ENCODE assay signal across 18 mouse cellular contexts in genomic region chr19:28916492-28916891, GRCm38 (mm10). TPM values are rescaled to one million over a fixed set of nuclear protein-coding genes. Genes with fewer than 3 reads are reported as not detected.
DNase-seq lines count a peak whose midpoint lies in the region; ATAC-seq and TF ChIP-seq lines count a peak whose summit lies in the region.
"Had no signal": no experiment of that assay in that cellular context is flagged by ENCODE, and none has a peak within 500 bp of the region (broad histone marks: within the 10 kb centered on the region; RNA-seq: fewer than 3 reads in every experiment).

No protein-coding gene starts in this region.

- WGBS in kidney, postnatal 0 days: 26% methylated on average over 4 of the region's 4 CpGs
- 54% methylated on average over 4 of the region's 4 CpGs for WGBS in midbrain, embryonic 13.5 days

- no peak overlapping the region for H3K9ac ChIP-seq in kidney, postnatal 0 days (ENCODE audit: low read depth, low read length)
- H3K9ac ChIP-seq in midbrain, embryonic 13.5 days (replicated peaks): no peak overlapping the region
- H3K9ac ChIP-seq: hindbrain, embryonic 14.5 days; midbrain, embryonic 15.5 days had no signal

- no peak overlapping the region for H3K4me2 ChIP-seq in kidney, postnatal 0 days (ENCODE audit: low read length)
- no peak overlapping the region for H3K4me2 ChIP-seq in midbrain, embryonic 13.5 days (replicated peaks)
- H3K4me2 ChIP-seq: hindbrain, embryonic 14.5 days; midbrain, embryonic 15.5 days had no signal

- no peaks in the 10 kb centered on the region for H3K36me3 ChIP-seq in kidney, postnatal 0 days (ENCODE audit: insufficient read depth, low read length)
- H3K36me3 ChIP-seq in midbrain, embryonic 13.5 days: no peaks in the 10 kb centered on the region
- H3K36me3 ChIP-seq: midbrain, embryonic 15.5 days had no signal

- 0 out of 2 replicates have a peak overlapping the region, but pooled peaks have one; percentile 18 for H3K27ac ChIP-seq in layer of hippocampus, adult 2 months
- 0 out of 2 replicates have a peak overlapping the region, but pooled peaks have one; percentile 60 for H3K27ac ChIP-seq in kidney, postnatal 0 days
- no peak overlapping the region for H3K27ac ChIP-seq in midbrain, embryonic 13.5 days
- H3K27ac ChIP-seq: hindbrain, embryonic 14.5 days; midbrain, embryonic 15.5 days had no signal

- no peaks in the 10 kb centered on the region for H3K9me3 ChIP-seq in kidney, postnatal 0 days (replicated peaks; ENCODE audit: low read length)
- no peaks in the 10 kb centered on the region for H3K9me3 ChIP-seq in midbrain, embryonic 13.5 days
- H3K9me3 ChIP-seq: megakaryocyte, embryonic 14.5 days; midbrain, embryonic 15.5 days had no signal

- peak; percentile 40; the same call in 1 of the 2 replicates for ATAC-seq in kidney, postnatal 0 days (replicated peaks; ENCODE audit: low FRiP score, low read depth)
- ATAC-seq in midbrain, embryonic 13.5 days: no peak
- ATAC-seq: activated CD4-positive, CD25-positive, alpha-beta regulatory T cell, adult 4 months had no signal

- H3K4me1 ChIP-seq in kidney, postnatal 0 days (replicated peaks; ENCODE audit: insufficient read depth, low read length): no peaks in the 10 kb centered on the region
- H3K4me1 ChIP-seq in midbrain, embryonic 13.5 days (replicated peaks): 0 out of 2 replicates have a peak, but pooled peaks cover 4% of the 10 kb centered on the region
- H3K4me1 ChIP-seq: midbrain, embryonic 15.5 days had no signal

- intact Hi-C loops in left cerebral cortex, postnatal 10 days (cut with DNase I): no loop called here

- DNase-seq in layer of hippocampus, adult 2 months (ENCODE audit: low spot score in 2 of 2): no peak
- no peak for DNase-seq in layer of hippocampus, adult 9-11 months
- DNase-seq in R1 (ENCODE audit: low read depth, low spot score) (peak; percentile 13), ZHBTc4 (ENCODE audit: low read depth, low spot score) (peak; percentile 10)
- DNase-seq in kidney, postnatal 0 days (ENCODE audit: low spot score): peak; percentile 42
- no peak for DNase-seq in left cerebral cortex, postnatal 10 days (ENCODE audit: extremely low spot score in 1 of 2, low spot score in 2 of 2)
- DNase-seq: adrenal gland, postnatal 25 days; cerebellum, adult 11-12 months; cerebellum, postnatal 36 days; heart, adult 11 months; heart, postnatal 36 days; thymus, postnatal 36 days had no signal

- H3K4me3 ChIP-seq in layer of hippocampus, adult 2 months: no peak overlapping the region
- no peak overlapping the region for H3K4me3 ChIP-seq in kidney, postnatal 0 days (replicated peaks; ENCODE audit: low read depth, low read length)
- no peak overlapping the region for H3K4me3 ChIP-seq in midbrain, embryonic 13.5 days (replicated peaks)
- H3K4me3 ChIP-seq: megakaryocyte, embryonic 14.5 days; midbrain, embryonic 15.5 days; myocyte had no signal

- TF ChIP-seq CTCF in layer of hippocampus, adult 2 months (conservative IDR thresholded peaks at IDR 0.05): no peak
- no peak for TF ChIP-seq CTCF in kidney, postnatal 0 days (IDR thresholded peaks at IDR 0.05; ENCODE audit: low read depth)

- no peaks in the 10 kb centered on the region for H3K27me3 ChIP-seq in kidney, postnatal 0 days (ENCODE audit: insufficient read depth, low read length)
- H3K27me3 ChIP-seq in midbrain, embryonic 13.5 days: no peaks in the 10 kb centered on the region
- H3K27me3 ChIP-seq: megakaryocyte, embryonic 14.5 days; midbrain, embryonic 15.5 days had no signal

RNA-seq across cellular contexts. Expression of gene Plpp6, which starts 47.3 kb away (rescaled TPM):
- total RNA-seq in layer of hippocampus, adult 2 months (2021): 10 to 100 TPM; 51.2 to 52.4 TPM
- 16.6 and 19.7 TPM in 2 replicates for polyA plus RNA-seq in kidney, postnatal 0 days (2015; fragmentation: Nextera tagmentation; extraction: Ambion mirVana)
- 10 to 100 TPM; 30.4 to 36.5 TPM for total RNA-seq in left cerebral cortex, postnatal 10 days (2021)
- polyA plus RNA-seq in midbrain, embryonic 13.5 days (2015; fragmentation: Nextera tagmentation; extraction: Ambion mirVana): 8.7 and 9.8 TPM in 2 replicates

RNA-seq across cellular contexts. Expression of gene 4430402I18Rik, which starts 51.1 kb away (rescaled TPM):
- 1 to 10 TPM; 7.4 to 9.2 TPM for total RNA-seq in layer of hippocampus, adult 2 months (2021)
- polyA plus RNA-seq in kidney, postnatal 0 days (2015; fragmentation: Nextera tagmentation; extraction: Ambion mirVana): 9.0 and 10.3 TPM in 2 replicates
- 1 to 10 TPM; 5.1 to 7.1 TPM for total RNA-seq in left cerebral cortex, postnatal 10 days (2021)
- polyA plus RNA-seq in midbrain, embryonic 13.5 days (2015; fragmentation: Nextera tagmentation; extraction: Ambion mirVana): 0.67 and 0.84 TPM in 2 replicates

Comparison
In these comparisons a context has a peak if more than half of its experiments do, and no peak if none do; other contexts are left out.
1. DNase-seq: peak in R1 (single experiment), ZHBTc4 (single experiment) and kidney, postnatal 0 days (single experiment); none in layer of hippocampus, adult 2 months (0 of 2), layer of hippocampus, adult 9-11 months (single experiment) and left cerebral cortex, postnatal 10 days (0 of 2).